Mouse (Mus musculus): ENCODE measurements around the gene Sema3a.

Sema3a gene

GRCm38 (mm10) chr5:13416960-13417710, 291.9 kb downstream of the Sema3a start:
- no peak for DNase-seq (ENCODE audit: low read depth, low spot score)

DNA sequence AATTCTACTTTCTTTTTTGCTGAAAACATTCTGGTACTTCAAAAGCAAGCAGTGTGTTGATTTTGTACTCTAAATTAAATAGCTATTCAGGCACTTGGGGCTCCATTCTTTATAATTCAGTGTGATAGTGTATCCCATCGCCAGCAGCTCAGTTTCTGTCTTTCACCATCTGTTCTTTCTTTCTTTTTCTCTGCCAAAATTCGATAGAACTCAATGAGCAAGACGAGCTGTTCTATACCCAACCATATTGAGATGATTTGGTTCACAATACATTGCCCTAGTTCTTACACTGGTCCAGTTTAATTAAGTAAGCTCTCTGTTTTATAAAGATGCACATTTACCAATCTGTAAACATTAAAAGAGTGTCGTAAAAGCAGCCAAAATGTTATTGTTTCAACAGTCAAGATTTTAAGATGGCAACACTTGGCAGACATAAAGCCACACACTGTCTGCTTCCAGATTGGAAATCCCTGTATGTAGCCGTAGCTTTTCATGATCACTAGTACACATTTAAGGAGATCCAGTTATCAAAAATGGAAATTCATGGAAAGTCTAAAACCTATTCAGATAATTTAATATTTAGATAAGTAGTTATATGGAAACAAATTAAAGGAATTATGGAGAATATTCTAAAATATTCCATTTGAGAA, 296.2 kb downstream of the Sema3a start:
- DNase-seq (ENCODE audit: low read depth, low spot score) = peak; percentile 81

- peak; percentile 67 for DNase-seq (ENCODE audit: low read depth, low spot score)
Observed at GRCm38 (mm10) chr5:13428702-13429101, 303.5 kb downstream of the Sema3a start.

GRCm38 (mm10) chr5:13431827-13432226, 306.6 kb downstream of the Sema3a start:
- DNase-seq (ENCODE audit: low read depth, low spot score) = no peak

GRCm38 (mm10) chr5:13432574-13432973, 307.4 kb downstream of the Sema3a start:
- DNase-seq (ENCODE audit: low read depth, low spot score) = no peak

DNA sequence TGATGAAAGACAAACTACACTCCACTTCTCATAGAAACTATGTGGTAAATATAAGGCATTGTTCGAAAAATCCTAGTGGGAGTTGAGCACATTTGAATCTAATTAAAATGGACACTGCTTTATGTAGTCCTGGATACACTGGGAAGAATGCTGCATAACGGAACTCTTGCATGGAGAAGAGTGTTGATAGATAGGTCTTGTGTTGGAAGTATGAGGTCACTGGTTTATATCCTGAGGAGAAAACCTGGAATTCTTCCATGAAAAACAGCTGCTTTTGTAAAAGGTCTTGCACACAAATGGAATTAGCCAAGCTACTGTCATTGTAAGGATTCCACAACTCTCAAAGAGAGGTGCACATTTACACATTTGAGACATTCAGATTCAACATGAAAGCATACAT, 308.1 kb downstream of the Sema3a start:
- no peak for DNase-seq (ENCODE audit: low read depth, low spot score)

DNA sequence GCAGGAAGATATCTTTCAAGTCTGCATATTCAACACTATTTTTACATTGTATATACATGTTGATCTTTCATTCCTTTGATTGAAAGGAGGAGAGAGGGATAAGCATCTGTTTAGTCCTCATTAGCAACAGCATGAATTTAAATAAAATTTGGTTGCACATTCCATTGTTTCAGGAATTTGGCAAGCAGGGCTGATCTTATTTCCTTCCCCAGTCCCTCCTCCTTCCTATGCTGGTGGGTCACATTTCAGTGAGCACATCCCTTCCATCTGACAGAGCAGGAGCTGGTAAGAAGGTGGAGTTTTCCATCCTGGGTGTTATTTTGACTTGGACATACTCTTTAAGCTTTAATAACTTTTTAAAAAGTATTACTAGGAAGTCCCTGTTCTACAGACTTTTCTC, 315.9 kb downstream of the Sema3a start:
- no peak for DNase-seq (ENCODE audit: low read depth, low spot score)

GRCm38 (mm10) chr5:13460182-13461001, 335.2 kb downstream of the Sema3a start:
- DNase-seq (ENCODE audit: low read depth, low spot score) = no peak

GRCm38 (mm10) chr5:13468856-13469255, 343.6 kb downstream of the Sema3a start:
- DNase-seq (ENCODE audit: low read depth, low spot score) = no peak

DNA sequence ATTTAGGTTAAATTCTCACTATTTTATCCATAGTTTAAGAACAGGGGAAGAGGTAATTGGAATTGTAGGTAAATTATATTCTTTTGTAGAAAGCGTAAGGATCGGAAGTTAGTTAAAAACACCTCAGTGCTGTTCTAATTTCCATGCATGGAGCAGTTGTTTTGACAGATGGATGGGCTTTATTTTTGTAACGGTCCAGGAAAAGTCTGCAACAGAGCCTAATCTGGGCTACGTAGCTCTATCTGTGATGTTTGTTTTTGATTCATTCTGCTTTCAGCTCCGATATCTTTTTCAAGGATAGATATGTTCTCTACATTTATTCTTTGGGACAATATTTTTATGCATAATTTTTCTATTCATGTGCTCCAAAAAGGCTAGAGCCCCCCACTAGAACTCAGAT, 344.2 kb downstream of the Sema3a start:
- DNase-seq (ENCODE audit: low read depth, low spot score) = peak; percentile 63

DNA sequence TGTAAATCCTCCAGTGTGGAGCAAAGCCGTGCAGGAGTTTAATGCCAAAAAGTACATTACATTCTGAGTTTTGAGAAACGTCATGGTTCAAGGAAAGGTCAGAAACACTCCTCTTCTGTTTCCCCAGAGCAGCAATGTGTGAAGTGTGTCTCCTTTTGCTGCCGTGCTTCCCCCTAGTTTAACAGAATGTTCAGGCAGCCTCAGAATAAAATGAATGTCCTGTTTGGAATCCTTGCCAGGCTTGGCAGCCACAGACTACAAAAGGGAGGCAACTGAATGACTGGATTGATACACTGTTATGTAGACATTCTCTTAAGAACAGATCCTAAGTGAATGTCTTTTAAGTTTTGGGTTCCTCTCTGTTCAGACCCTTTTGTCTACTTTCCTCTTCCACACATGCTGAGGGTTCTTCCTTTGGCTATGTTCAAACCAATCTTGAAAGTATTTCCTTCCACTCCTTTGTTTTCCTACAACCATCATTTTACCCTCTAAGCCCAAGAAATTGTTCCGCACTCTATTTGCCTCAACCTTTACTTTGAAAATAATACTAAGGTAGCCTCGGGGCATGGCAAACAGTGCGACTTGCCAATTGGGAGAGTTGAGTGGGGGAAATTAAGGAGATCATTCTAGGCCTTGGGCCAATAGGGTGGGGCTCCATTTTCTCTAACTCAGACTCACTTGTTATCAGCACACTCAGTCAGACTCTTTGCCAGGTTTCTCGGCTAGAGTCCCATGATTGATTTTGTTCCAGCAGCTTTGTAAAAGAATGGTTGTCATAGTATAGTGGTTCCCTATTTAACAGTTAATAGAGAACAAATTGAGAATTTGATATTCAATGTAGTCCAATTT, 345.1 kb downstream of the Sema3a start:
- DNase-seq (ENCODE audit: low read depth, low spot score) = peak; percentile 54

GRCm38 (mm10) chr5:13477653-13478052, 352.4 kb downstream of the Sema3a start:
- DNase-seq (ENCODE audit: low read depth, low spot score) = peak; percentile 82

- no peak for DNase-seq (ENCODE audit: low read depth, low spot score)
Observed at GRCm38 (mm10) chr5:13488671-13489070, 363.5 kb downstream of the Sema3a start.

DNA sequence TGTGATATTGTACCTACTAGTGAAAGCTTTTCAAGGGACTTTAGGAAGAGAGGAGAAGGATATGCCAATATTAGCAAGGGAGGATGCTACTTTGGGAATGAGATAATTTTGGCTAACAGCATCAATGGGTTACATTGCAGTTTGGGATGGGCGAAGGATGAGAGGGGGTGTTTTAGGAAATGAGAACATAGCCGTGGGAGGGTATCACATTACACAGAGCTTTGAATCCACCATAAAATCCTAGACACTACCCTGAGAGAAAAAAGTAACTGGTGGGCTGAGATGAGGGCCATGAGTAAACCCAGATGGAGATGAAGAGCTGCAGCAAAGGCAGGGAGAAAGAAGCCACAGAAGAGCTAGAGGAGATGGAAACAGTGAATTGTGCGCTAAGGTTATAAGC, 370.8 kb downstream of the Sema3a start:
- peak; percentile 65 for DNase-seq (ENCODE audit: low read depth, low spot score)

- DNase-seq (ENCODE audit: low read depth, low spot score) = peak; percentile 86
Observed at GRCm38 (mm10) chr5:13499835-13500234, 374.6 kb downstream of the Sema3a start.

GRCm38 (mm10) chr5:13505839-13506499, 380.8 kb downstream of the Sema3a start:
- DNase-seq (ENCODE audit: low read depth, low spot score) = no peak

DNA sequence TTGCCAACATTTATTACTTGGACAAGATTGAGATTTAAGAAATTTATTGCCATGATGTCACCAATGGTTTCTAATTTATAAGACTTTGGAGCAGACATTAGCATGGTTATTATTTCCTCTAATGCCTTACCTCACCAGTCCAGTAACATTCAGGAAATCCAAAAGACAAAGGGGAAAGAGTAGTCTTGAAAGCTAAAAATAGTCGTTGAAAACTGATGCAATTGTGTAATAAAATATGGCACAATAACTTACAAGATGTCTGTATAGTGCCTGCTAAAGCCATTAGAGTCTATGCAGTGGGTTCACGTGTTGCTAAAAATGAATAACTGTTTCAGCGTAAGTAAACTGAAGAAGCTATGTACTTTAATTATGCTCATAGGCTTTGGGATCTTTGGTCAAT, 383.9 kb downstream of the Sema3a start:
- DNase-seq (ENCODE audit: low read depth, low spot score) = no peak

GRCm38 (mm10) chr5:13517018-13517417, 391.8 kb downstream of the Sema3a start:
- no peak for DNase-seq (ENCODE audit: low read depth, low spot score)

- peak; percentile 4 for DNase-seq (ENCODE audit: low read depth, low spot score)
Observed at GRCm38 (mm10) chr5:13525597-13525996, 400.4 kb downstream of the Sema3a start.

GRCm38 (mm10) chr5:13527037-13527464, 401.8 kb downstream of the Sema3a start:
- DNase-seq (ENCODE audit: low read depth, low spot score) = peak; percentile 14

DNA sequence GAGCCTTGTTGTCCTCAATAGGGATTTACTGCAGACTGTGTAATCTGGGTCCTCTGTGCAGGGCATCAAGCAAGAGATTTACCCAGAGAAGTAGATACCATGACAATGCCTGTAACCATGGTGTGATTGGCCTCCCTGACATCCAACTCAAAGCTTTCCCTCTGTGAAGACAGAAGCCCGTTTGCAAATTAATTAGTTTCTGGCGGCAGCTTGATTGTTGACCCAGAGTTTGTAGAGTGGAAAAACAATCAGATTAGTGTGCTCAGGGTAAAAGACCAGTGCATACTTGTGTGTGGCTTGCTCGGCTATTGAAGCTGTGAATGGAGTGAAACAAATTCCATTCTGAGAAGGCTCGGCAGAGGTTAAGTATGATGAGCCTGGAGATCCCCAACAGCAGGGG, 404.0 kb downstream of the Sema3a start:
- peak; percentile 37 for DNase-seq (ENCODE audit: low read depth, low spot score)

Data from brain, adult 2 months (tissue).